Mouse (Mus musculus) small intestine, adult 2 months (tissue): ENCODE data around the gene Hs3st6. TPM values are rescaled to one million over a fixed set of nuclear protein-coding genes. Genes with fewer than 3 reads are reported as not detected.
A peak's percentile ranks its signal among the peaks of the same experiment; 100 is the strongest.

Experiments used
- H3K27ac ChIP-seq: fragments of 200-500 bp; 2 replicates; pipeline ENCODE4 v1.5.1; 2012; ENCODE audit warnings: low read depth, low read length, control low read depth, inconsistent platforms; ENCODE audit not compliant: insufficient read depth
- H3K27me3 ChIP-seq: fragments of 200-500 bp; 2 replicates; pipeline ENCODE4 v1.6.1; 2012; ENCODE audit warnings: mild to moderate bottlenecking, moderate library complexity, low read length, inconsistent platforms; ENCODE audit not compliant: control insufficient read depth, insufficient read depth
- H3K36me3 ChIP-seq: fragments of 200-500 bp; 2 replicates; pipeline ENCODE4 v1.6.1; 2012; ENCODE audit warnings: mild to moderate bottlenecking, low read length, control low read depth, inconsistent platforms; ENCODE audit not compliant: control insufficient read depth, insufficient read depth
- H3K4me1 ChIP-seq: fragments of 200-500 bp; 2 replicates; pipeline ENCODE4 v1.6.1; 2012; ENCODE audit warnings: low read length, inconsistent platforms, mixed read lengths; ENCODE audit not compliant: control insufficient read depth, insufficient read depth, insufficient read length
- H3K4me3 ChIP-seq: fragments of 200-500 bp; 2 replicates; pipeline ENCODE4 v1.5.1; 2012; ENCODE audit warnings: low read depth, mild to moderate bottlenecking, control low read depth, inconsistent platforms, low read length, moderate library complexity
- CTCF ChIP-seq: fragments of 200-500 bp; IDR thresholded peaks from 2 replicates; pipeline ENCODE4 v1.5.1; 2012; ENCODE audit warnings: low read depth, mild to moderate bottlenecking, control low read depth, inconsistent platforms, low read length, moderate library complexity, mixed read lengths; ENCODE audit not compliant: insufficient replicate concordance, insufficient read length; ENCODE audit errors: extremely low read depth
- POLR2A ChIP-seq: fragments of 200-500 bp; IDR thresholded peaks from 2 replicates; pipeline ENCODE4 v1.6.1; 2012; ENCODE audit warnings: low read depth, mild to moderate bottlenecking, control low read depth, inconsistent platforms, low read length, moderate library complexity
- WGBS: fragments of 180-500 bp; shearing (Covaris S2); methylation state at CpG from one replicate; pipeline ENCODE4 v1.1.7; 2018; 5-methylcytosine and 5-hydroxymethylcytosine counted together
- polyA plus RNA-seq: library from polyadenylated mRNA; depleted of rRNA; stranded (reverse); fragments of >200 nt; gene quantifications from 2 replicates; pipeline ENCODE4 v1.2.3, GENCODE M21; 2012

Gene Hs3st6
- polyA plus RNA-seq, 1 experiment: 1.7 TPM

DNA sequence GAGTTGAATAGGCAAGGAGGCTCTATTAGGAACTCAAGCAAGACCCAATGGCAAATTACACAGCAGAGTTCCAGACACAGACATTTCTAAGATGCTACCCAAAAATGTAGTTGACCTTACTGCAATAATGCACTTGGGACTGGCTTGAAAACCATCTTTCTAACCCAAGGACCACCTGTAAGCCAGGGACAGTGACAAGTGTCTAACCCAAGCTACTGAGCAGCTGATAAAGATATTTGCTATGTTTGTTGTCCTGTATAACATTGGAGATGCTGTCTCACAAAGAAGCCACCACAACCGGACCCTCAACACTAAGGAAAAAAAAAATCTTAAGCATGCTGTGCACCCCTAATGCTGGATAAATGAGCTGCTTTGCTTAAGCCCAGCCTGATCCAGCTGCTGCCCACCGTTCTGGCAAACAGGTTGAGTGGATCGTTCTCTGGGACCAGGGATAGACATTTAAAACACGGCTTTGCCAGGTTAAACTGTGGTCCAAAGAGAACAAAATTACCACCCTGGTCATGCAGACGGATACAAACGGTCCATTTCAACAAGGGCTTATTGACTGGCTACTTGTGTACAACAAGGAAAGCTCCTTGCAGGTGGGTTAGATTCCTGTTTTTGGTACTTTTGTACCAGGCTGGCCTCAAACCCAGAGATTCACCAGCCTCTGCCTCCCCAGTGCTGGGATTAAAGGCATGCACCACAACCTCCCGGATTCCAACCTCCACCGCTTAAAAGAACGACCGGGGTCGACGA, 29.5 kb upstream of the Hs3st6 start:
- Histone ChIP-seq H3K27ac (peak overlapping the region; percentile 75; the same call in 1 of the 2 replicates), H3K36me3 (peaks cover 15% of the 10 kb centered on the region), H3K4me1 (peaks cover 2% of the 10 kb centered on the region), H3K4me3 (peak overlapping the region; percentile 78), H3K27me3 (no peaks in the 10 kb centered on the region)
- TF ChIP-seq CTCF: no peak
- no peak for TF ChIP-seq POLR2A
- WGBS: under 1% methylated on average over 12 of the region's 12 CpGs

GRCm38 (mm10) chr17:24723881-24724180, 29.0 kb upstream of the Hs3st6 start:
- peaks cover 2% of the 10 kb centered on the region for H3K4me1 ChIP-seq
- H3K36me3 ChIP-seq: peaks cover 15% of the 10 kb centered on the region
- no peaks in the 10 kb centered on the region for H3K27me3 ChIP-seq
- WGBS: 0% methylated on average over 15 of the region's 15 CpGs
- TF ChIP-seq POLR2A (no peak), CTCF (no peak)
- H3K27ac ChIP-seq: peak overlapping the region; percentile 75
- peak overlapping the region; percentile 78 for H3K4me3 ChIP-seq

DNA sequence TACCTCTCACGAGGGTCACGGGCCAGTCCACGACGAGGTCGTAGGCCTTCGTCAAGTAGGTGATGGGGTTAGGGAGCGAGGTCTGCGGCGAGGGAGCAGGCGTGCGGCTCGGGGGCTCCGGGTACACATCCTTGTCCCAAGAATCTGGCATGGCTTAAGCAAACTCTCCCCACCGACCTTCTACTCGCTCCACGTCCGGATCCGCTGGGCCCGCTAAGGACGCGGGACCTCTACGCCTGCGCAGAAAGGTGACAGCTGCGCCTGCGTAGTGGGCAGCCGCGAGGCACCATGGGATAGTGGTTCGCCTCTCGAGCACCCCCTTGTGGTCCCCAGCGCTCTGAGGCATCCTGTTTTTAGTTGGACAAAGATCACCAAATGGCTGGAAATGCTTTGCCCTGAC, 28.6 kb upstream of the Hs3st6 start, which contains the start of gene Ndufb10:
TSS of gene Ndufb10 (minus strand) at position 295 of the 400 bp plus-strand sequence.
- peak within 1 kb of the TSS; percentile 75 for H3K27ac ChIP-seq
- under 1% methylated on average over 30 of the region's 30 CpGs for WGBS
- peak within 1 kb of the TSS; percentile 78 for H3K4me3 ChIP-seq
- TF ChIP-seq POLR2A (peak; percentile 83), CTCF (peak; percentile 96)
- H3K4me1 ChIP-seq: peaks cover 2% of the 10 kb centered on the region
- peaks cover 15% of the 10 kb centered on the region for H3K36me3 ChIP-seq
- no peaks in the 10 kb centered on the region for H3K27me3 ChIP-seq

- H3K36me3 ChIP-seq: peaks cover 13% of the 10 kb centered on the region
- peaks cover 2% of the 10 kb centered on the region for H3K4me1 ChIP-seq
- 67% methylated on average over 3 of the region's 3 CpGs for WGBS
- TF ChIP-seq POLR2A (no peak), CTCF (no peak)
- no peak overlapping the region for H3K27ac ChIP-seq
- no peak overlapping the region for H3K4me3 ChIP-seq
- H3K27me3 ChIP-seq: no peaks in the 10 kb centered on the region
Measured at GRCm38 (mm10) chr17:24725637-24726390, 27.0 kb upstream of the Hs3st6 start.

DNA sequence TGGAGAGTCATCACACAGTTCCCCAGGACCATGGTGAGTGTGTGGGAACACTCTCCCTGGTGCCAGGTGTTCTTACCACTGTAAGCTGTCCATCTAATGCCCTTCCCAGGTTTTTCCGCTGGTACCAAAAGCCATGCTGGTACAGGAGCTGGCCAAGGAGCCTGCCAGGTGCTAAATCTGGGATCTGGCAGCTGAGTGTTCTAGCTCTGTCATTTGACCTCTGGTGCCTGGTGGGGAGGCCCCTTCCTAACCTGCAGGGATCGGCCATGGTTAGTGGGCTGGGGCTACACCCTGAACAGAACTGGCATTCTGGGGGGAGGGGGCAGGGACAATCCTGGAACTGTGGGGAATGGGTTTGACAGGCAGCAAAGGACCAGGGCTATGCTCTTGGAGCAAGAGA, 25.2 kb upstream of the Hs3st6 start, which contains the start of gene Rpl3l:
TSS of gene Rpl3l (plus strand) at position 203 of the 400 bp plus-strand sequence.
- no peak for TF ChIP-seq CTCF
- TF ChIP-seq POLR2A: no peak

DNA sequence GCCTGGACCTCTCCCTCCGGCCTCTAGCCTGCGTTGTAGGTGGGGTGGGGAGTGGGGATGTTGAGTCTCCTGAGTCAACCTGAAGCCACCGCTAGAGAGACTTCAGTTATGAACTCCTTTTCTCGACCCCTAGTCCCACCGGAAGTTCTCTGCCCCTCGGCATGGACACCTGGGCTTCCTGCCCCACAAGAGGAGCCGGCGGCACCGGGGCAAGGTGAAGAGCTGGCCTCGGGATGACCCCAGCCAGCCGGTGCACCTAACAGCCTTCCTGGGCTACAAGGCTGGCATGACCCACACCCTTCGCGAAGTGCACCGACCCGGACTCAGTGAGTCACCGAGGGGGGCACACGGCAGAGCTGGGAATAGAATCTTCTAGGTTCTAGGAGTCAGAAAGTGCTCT, 24.6 kb upstream of the Hs3st6 start:
- WGBS: 68% methylated on average over 17 of the region's 17 CpGs
- Histone ChIP-seq H3K36me3 (no peaks in the 10 kb centered on the region), H3K27ac (no peak overlapping the region), H3K27me3 (no peaks in the 10 kb centered on the region), H3K4me1 (no peaks in the 10 kb centered on the region; the same call in 1 of the 2 replicates), H3K4me3 (no peak overlapping the region)
- no peak for TF ChIP-seq CTCF

More for the DNA sequence above, 25.2 kb upstream of the Hs3st6 start, which contains the start of gene Rpl3l:
- peaks cover 1% of the 10 kb centered on the region for H3K4me1 ChIP-seq
- H3K27ac ChIP-seq: no peak within 1 kb of the TSS
- H3K36me3 ChIP-seq: no peaks in the 10 kb centered on the region
- H3K27me3 ChIP-seq: no peaks in the 10 kb centered on the region
- no peak within 1 kb of the TSS for H3K4me3 ChIP-seq
- 62% methylated on average over 2 of the region's 2 CpGs for WGBS

- H3K4me1 ChIP-seq: no peaks in the 10 kb centered on the region
- no peak for TF ChIP-seq CTCF
- no peak for TF ChIP-seq POLR2A
- H3K36me3 ChIP-seq: no peaks in the 10 kb centered on the region
- WGBS: 72% methylated on average over 6 of the region's 6 CpGs
- H3K27me3 ChIP-seq: no peaks in the 10 kb centered on the region
- H3K27ac ChIP-seq: no peak overlapping the region
- H3K4me3 ChIP-seq: no peak overlapping the region
Measured at GRCm38 (mm10) chr17:24729067-24729466, 23.7 kb upstream of the Hs3st6 start.
